Mouse (Mus musculus): Measurements from ENCODE around the gene Sept9. TPM values are rescaled to one million over a fixed set of nuclear protein-coding genes. Genes with fewer than 3 reads are reported as not detected.

The Sept9 gene
- polyA plus RNA-seq, 2 experiments from 2014 or later, result 277 to 424 TPM

DNA sequence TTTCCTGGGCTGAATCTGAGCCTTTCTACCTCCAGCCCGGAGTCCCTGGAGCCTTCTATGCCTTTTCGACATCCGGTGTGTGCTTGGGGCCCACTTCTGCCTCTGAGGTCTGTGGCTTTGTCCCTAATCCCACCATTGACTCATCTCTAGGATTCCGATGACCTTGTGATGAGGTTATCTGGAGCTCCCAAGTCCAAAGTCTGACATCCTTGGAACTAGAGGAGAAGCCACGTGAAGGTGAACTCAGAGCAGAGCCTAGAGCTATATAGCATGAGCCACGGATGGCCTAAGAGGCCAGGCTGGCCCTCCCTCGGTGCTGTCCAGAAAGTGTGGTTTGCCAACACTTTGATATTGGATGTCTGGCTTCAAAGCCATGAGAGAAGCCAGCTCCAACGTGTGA, 23.4 kb downstream of the Sept9 start:
- ATAC-seq, result no peak

- no peak for ATAC-seq
Measured at GRCm38 (mm10) chr11:117224804-117225203, 25.3 kb downstream of the Sept9 start.

DNA sequence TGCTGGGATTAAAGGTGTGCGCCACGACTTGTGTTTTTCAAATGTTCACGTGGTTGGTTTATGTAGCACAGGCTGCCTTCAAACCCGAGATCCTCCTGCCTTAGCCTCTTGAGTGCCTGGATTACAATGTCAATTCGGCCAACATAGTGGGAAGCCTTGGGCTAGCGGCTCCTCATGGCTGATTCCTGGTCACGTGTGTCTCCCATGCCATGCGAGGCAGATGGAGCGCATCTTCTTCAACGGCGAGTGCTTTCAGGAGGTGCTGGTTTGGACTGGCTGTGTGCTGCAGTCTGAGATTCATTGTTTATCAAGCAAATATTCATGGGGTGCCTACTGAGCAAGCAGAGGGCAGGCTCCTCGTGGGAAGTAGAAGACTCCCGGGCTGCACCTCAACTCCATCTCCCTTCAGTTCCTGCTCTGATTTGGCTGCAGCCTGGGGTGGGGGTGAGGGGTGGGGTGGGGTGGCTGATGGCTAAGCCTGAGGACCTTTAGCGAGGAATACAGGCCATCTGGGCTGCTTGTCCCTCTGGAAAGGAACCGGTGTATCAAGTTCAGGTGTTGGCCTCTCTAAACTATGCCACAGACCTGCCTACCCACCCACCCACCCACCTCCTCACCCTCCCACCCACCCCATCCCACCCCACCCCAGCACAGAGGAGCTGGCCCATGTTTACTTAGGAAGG, 26.2 kb downstream of the Sept9 start:
- no peak for ATAC-seq

- ATAC-seq, result no peak
Measured at GRCm38 (mm10) chr11:117226214-117226535, 26.7 kb downstream of the Sept9 start.

GRCm38 (mm10) chr11:117228139-117228538, 28.7 kb downstream of the Sept9 start:
- no peak for ATAC-seq

DNA sequence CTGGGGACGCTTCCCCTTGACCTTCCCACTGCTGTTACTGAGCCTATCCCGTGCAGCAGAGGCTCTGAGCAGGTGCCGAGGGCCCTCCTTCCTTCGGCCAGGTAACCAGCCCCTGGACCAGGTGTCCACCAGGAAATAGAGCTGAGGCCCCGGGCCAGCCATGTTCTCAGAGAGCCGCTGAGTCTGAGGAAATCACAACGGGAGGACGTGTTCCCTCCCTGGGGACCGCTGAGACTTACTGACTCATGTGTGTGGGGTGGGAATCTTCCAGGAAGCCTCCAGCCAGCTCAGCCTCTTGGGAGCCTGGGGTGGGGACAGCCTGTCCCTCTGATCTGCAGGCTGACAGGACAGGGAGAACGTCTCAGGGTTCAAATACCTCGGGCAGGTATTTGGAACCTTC, 32.1 kb downstream of the Sept9 start:
- ATAC-seq, result no peak

- no peak for ATAC-seq
Measured at GRCm38 (mm10) chr11:117232032-117232431, 32.6 kb downstream of the Sept9 start.

DNA sequence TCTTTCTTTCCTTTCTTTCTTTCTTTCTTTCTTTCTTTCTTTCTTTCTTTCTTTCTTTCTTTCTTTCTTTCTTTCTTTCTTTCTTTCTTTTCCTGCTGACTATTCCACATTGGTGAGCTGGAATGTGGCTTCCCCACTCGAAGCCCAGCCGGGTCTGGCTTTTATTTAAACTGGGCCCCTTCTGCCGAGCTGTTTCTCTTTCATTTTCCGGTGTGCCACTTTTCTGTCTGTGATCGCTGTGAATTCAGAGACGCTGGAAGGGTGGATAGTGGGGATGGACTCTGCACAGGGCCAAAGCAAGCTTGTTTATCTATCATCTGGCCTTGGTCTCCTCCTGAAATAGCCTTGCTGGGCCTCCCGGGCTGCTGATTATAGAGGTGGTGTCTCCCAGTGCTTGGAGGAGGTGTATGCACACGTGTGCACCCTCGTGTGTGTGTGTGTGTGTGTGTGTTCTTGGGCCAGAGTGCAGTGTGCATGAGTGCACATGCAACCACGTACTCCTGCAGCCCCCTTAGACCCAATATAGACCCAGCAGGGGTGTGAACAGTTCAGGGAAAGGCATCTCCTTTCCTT, 33.5 kb downstream of the Sept9 start:
- no peak for ATAC-seq

DNA sequence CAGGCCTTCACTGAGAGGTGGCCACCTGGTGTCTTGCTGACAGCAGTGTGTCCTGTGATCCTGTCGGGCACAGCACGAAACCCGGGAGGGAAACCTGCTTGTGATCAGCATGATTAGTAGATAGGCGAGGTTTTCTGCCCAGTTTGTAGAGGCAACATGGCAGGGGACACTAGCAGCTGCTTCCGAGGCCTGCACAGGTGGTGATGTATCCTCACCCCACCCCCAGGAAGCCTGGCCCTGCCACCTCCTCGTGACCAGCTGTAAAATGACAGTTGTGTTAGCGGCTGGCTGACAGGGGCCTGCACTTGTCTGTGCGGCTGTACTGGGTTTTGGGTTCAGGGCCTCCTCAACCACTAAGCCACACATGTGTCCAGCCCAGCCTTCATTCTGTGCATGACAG, 34.4 kb downstream of the Sept9 start:
- ATAC-seq, result no peak

DNA sequence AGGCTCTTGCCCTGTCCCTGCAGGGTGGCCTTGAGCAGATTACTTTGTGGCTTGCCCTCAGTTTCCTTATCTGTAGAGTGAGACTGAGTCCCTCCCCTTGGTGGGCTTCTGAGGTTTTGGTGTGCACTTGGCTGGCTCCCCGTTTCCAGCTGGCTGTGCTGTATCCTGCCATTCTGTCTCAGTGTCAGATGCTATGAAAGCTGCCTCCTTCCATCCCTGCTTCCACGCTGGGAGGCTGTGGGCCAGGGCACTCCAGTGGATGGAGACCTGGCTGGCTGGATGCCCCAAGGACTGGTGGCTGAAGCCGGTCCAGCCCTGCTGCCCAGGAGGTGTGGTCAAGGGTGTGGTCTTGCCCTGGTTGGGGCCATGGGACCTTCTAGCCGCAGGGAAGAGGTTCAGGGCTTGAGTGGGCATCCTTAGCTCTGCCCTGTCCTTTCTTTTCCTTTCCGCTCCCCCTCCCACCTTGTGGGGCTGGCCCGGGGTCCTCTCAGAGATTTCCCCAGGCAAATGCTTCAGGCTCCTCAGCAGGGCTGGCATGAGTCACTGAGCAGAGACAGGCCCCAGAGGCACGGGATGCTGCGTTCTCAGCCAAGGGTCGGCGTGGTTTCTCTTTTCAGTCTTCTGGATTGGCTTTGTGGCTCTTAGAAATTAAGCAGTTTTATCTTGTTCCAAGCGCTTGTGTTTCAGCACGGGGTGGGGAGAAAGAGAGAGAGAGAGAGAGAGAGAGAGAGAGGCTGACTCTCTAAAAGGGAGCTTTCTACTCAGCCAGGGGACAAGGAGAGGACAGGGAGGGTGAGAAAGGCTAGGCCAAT, 35.8 kb downstream of the Sept9 start:
- no peak for ATAC-seq

DNA sequence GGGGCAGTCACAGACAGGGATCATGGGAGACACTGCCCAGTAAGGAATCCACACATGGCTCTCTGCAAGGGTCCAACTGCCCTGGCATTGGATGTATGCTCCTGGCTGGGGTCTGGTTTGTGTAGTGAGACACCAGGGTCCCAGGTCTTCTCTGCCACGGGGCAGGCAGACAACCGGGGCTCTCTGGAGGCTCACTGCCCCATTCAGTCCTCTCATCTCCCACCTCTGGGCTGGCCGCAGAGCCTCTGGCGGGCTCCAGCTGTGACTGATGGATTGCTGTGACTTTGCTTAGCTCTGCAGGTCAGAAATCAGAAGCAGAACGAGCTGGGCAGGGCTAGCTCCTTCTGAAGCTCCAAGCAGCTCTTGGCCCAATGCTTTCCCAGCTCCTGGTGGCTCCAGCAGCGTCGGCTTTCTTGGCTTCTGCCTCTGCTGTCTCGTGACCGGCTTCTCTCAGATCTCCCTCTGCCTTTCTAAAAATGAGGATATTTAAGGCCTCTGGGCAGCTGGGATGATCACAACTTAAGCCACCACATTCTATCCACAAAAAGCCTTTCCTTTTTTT, 36.5 kb downstream of the Sept9 start:
- no peak for ATAC-seq

- peak; percentile 50 for ATAC-seq
Measured at GRCm38 (mm10) chr11:117238169-117238568, 38.7 kb downstream of the Sept9 start.

DNA sequence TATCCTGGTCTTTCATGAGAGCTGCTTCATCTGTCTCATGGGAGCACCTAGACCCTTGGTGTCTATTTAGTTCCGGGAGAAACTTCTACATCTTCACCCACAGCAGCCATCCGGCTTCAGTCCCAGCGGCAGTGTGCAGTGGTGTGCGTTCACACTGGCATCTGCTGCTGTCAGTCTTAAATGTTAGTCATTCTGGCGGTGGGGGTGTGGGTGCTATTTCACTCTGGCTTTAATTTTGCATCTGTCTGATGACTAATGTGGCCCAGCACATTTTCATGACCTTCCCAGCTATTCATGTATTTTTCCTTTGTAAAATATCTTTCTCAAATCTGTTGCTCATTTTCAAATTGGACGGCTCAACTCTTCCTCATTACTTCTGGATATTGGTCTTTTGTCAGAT, 40.2 kb downstream of the Sept9 start:
- no peak for ATAC-seq

DNA sequence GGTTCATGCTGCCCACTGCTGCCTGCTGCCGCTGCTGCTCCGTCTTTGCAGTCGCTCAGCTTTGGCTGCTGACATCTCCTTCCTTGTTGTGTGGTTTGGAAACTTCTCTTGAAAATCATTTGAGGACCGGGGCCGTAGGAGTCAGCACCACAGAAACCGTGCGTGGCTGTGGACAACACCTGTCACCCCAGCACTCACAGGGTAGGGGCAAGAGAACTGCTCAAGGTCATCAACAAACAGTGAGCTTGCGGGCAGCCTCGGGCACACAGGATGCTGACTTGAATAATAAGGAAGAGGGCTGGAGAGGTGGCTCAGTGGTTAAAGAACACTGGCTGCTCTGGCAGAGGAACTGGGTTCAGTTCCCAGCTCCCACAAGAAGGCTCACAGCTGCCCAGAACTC, 40.9 kb downstream of the Sept9 start:
- no peak for ATAC-seq

- peak; percentile 30 for ATAC-seq
Measured at GRCm38 (mm10) chr11:117240861-117241738, 41.6 kb downstream of the Sept9 start.

DNA sequence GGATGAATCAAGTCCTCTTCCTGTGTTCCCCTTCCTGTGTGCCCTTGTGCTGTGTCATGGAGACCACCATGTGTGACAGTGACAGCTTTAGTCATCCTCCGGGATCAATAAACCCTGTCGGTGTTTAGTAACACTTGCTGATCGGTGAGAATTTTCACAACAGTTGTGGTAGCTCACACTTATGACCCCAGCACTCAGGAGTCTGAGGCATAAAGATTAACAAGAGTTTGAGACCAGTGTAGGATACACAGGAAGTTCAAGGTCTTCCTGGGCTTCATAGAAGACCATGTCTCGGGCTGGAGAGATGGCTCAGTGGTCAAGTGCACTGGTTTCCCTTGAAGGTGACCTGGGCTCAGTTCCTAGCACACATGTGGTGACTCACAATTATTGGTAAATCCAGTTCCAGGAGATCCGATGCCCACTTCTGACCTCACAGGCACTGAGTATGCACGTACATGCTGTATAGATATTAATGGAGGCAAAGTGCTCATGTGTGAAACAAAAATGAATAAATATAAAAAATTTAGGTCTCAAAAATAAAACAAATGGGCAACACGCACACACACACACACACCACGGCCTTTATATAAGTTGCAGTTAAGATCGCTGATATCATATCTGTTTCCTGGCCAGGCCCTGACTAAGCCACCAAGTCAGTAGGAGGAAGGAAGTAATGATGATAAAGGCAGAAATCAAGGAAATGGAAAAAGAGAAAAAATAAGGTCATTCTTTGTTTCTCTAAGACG, 43.1 kb downstream of the Sept9 start:
- peak; percentile 70 for ATAC-seq

DNA sequence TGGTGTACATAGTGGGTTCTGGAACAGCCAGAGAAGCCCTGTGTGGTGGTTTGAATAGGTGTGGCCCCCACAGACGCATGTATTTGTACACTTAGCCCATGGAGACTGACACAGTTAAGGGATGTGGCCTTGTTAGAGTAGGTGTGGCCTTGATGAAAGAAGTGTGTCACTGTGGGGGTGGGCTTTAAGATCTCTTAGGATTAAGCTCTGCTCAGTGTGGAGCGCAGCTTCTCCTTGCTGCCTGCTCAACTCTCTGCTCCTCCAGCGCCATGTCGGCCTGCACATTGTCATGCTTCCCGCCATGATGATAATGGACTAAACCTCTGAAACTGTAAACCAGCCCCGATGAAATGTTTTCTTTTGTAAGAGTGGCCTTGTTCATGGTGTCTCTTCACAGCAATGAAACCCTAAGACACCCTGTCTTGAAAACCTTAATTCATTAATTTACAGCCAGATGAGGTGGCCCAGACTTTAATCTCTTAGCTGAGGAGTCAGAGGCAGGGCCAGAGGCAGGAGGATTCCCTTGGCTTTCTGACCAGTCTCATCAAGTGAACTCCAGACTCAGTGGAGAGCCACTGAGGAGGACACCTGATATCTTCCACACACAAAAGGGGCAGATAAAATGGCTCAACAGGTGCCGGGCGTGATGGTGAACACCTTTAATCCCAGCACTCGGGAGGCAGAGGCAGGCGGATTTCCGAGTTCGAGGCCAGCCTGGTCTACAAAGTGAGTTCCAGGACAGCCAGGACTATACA, 44.3 kb downstream of the Sept9 start:
- peak; percentile 7 for ATAC-seq

GRCm38 (mm10) chr11:117245041-117245725, 45.7 kb downstream of the Sept9 start:
- no peak for ATAC-seq

DNA sequence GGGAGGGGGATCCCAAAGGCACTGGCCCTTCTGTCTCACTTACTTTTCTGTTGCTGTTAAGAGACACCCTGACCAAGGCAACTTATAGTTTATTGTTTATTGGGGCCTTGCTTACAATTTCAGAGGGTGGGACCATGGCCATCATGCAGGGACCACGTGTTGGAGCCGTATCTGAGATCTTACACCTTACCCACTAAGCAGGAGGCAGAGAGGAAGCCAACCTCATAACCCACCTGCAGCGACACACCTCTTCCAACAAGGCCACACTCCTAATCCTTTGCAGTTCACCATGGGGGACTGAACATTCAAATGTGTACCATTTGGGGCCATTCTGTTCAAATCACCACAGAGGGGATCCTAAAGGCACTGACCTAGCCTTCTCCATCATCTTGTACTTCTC, 46.4 kb downstream of the Sept9 start:
- ATAC-seq, result no peak

DNA sequence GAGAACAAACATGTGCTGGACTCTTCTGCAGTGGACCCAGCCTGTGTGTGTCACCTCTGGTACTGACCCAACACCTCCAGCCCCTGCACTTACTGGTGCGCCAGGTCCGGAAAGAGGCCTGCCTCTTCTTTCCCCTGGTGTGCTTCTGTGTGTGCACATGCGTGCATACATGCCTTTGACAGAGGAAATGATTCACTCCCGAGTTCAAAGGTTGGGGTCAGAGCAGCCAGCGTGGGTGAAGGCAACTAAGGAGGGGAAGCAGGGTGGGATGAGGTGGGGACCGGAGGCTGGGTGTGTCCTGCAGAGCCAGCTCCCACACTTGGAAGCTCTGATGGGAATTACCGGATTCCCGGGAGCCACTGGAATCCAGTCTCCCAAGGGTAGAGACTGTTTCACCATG, 46.8 kb downstream of the Sept9 start:
- peak; percentile 36 for ATAC-seq

Measured in CD4-positive, CD25-positive, alpha-beta regulatory T cell, adult 4 months (primary cell).